Mouse (Mus musculus): ENCODE data around the gene Klf14.
A peak's percentile ranks its signal among the peaks of the same experiment; 100 is the strongest.

The Klf14 gene

GRCm38 (mm10) chr6:30958736-30959540 is at the start of gene Klf14:
Gene Klf14, minus strand, starts transcription at chr6:30959078.
- peak; percentile 73 for DNase-seq (ENCODE audit: low read depth, low spot score)

DNA sequence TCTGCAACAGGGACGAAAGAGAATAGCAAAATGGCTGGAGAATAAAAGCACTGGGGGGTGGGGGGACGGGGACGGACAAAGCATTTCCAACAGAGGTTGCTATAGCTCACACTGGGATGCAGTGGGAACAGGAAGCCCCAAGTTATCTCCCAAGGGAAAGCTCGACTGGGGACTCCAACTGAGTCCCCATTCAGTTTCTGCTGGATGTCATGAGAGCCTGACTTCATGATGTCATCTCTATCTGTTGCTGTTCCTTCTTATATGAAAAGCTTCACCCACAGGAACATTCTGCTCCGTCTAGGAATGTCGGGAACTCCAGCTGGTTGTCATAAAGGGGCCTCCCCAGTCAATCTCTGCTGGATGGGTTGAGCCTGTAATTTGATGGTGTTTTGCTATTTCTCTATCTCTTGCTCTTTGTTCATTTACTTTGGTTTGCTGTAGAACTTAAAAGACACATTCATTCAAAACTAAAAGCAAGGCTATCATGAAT is 47.3 kb upstream of the Klf14 start:
- no peak for DNase-seq (ENCODE audit: low read depth, low spot score)

GRCm38 (mm10) chr6:30986393-30986792 is 27.5 kb upstream of the Klf14 start:
- DNase-seq (ENCODE audit: low read depth, low spot score): no peak

DNA sequence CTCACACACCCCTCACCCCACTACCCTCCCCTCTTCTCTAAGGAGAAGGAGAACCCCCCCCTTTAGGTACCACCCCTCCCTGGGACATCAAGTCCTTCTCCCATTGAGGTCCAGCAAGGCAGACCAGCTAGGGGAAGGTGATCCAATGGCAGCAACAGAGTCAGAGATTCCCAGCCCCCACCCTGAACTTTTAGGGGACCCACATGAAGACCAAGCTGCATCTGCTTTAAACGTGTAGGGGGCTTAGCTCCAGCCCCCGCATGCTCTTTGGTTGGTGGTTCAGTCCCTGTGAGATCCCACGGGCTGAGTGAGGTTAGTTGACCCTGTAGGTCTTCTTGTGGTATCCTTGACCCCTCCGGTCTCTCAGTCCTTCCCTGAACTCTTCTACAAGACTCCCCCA is 24.1 kb upstream of the Klf14 start:
- DNase-seq (ENCODE audit: low read depth, low spot score): no peak

- peak; percentile 23 for DNase-seq (ENCODE audit: low read depth, low spot score)
These were observed 23.6 kb upstream of the Klf14 start for GRCm38 (mm10) chr6:30982372-30982980.

DNA sequence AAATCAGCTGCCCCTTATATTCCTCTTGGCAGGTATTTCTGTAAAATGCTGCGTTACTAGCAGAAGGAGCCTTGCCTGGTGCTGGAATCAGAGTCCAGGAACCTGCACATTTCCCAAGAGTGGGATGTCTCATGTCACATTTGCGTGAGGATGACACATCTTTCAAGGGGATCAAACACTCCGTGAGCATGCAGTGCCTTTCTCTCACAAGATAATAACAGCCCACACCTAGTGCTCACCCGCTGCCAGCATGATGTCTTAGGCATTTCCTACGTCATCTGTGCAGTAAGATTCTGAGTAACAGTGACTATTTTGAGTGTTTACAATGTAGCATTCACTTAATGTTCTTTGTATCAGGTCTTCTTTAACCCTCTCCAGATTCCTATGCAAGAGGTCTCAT is 22.5 kb upstream of the Klf14 start:
- DNase-seq (ENCODE audit: low read depth, low spot score): no peak

DNA sequence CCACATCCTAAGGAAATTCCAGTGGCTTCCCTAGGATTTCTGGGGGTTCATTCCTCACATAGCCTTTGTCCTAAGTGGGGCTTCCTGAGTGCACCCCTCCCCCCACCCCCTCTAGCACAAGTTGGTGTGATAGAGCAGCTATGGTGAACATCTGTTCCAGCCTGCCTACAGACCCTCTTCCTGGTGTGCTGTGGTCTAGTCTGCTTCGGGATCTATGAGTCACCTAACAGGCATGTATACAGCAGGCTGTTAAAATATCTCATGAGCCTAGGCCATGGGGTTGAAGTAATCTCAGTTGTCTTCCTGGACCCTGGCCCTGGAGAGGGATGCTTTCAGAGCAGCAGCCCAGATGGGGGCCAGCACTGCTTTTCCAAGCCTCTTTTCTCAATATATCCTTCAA is 19.7 kb upstream of the Klf14 start:
- no peak for DNase-seq (ENCODE audit: low read depth, low spot score)

DNA sequence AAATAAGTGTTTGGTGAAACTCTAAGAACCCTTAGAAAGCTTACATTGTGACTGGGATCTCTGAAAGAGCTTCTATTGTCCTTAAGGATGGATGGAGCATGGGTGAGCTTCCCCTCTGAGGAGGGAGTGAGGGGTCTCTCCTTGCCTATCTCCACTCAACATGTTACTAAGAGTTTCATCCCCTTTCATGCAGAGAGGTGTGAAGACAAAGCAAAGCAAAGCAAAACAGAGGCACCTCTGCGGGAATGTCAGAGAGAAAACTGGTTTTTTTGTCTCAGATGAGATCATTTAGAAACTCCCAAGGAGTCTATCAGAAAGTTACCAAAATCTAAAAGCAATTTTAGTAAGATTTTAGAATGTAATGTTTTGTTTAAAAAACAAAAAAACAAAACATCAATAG is 13.2 kb upstream of the Klf14 start:
- no peak for DNase-seq (ENCODE audit: low read depth, low spot score)

DNA sequence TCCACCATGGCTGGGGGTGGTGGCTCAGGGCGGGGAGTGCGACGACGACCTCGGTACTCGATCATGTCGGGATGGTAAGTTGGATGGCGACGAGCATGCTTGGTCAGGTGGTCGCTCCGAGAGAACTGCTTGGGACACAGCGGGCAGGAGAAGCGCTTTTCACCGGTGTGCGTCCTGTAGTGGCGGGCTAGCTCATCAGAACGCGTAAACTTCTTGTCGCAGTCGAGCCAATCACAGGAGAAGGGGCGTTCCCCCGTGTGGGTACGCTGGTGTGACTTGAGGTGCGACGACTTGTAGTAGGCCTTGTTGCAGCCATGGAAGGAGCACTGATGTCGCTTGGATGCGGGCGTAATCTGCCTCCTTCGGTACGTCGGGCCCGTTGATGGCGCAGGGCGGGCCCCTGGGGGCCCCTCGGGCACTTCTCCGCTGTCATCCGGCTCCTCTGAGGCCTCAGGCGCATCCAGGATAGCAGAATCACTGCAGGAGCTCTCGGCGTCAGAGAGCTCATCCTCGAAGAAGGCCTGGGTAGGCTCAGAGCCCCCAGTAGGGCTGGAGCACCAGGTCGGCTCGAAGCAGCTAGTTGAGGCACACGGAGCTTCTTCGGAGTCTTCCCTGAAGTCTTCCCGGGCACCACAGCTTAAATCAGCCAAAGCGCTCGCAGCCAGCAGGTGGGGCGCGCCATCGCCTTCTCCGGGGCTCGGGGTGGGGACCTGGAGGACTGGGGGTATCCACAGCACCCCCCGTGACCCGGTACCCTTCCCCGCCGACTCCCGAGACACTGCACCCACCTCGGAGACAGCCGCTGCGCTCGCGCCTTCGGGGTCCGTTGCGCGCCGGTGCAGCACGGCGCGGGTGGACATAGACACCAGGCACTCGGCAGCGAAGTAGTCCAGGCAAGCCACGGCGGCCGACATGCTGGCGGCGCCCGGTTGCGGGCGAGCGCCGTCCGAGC is 818 bp downstream of the Klf14 start:
- DNase-seq (ENCODE audit: low read depth, low spot score): peak; percentile 72

GRCm38 (mm10) chr6:30939264-30939663 is 19.6 kb downstream of the Klf14 start:
- DNase-seq (ENCODE audit: low read depth, low spot score): no peak

DNA sequence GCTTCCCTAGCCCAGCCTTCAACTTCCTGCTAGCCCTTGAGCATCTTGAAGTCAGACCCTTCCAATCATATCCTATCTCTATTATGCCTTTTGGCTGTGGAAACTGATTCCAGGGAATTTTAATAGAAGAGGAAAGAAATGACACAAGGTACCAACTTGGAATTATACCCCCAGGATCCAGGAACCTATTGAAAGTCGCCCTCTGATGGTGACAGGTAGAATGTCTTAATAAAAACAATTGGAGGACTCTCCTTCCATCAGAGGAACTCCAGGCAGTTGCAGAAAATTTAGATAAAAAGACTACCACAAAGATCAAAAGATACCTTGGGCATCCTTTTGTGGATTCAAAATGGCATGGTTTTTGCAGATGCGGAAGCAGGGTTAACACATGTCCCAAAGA is 36.1 kb downstream of the Klf14 start:
- DNase-seq (ENCODE audit: low read depth, low spot score): peak; percentile 17

DNA sequence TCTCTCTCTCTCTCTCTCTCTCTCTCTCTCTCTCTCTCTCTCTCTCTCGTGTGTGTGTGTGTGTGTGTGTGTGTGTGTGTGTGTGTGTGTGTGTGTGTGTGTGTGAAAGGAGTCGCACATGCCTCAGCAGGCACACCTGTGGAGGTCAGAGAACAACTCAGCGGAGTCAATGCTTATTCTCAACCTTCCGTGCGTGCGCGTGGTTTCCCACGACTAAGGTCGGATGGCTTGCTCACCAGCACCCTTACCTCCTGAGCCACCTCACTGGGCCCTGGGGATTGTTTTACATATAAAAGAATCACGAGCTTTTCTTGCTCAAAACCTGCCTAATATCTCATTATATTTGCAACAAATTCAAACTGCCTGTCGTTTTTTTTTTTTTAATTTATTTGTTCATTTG is 37.1 kb downstream of the Klf14 start:
- DNase-seq (ENCODE audit: low read depth, low spot score): no peak

DNA sequence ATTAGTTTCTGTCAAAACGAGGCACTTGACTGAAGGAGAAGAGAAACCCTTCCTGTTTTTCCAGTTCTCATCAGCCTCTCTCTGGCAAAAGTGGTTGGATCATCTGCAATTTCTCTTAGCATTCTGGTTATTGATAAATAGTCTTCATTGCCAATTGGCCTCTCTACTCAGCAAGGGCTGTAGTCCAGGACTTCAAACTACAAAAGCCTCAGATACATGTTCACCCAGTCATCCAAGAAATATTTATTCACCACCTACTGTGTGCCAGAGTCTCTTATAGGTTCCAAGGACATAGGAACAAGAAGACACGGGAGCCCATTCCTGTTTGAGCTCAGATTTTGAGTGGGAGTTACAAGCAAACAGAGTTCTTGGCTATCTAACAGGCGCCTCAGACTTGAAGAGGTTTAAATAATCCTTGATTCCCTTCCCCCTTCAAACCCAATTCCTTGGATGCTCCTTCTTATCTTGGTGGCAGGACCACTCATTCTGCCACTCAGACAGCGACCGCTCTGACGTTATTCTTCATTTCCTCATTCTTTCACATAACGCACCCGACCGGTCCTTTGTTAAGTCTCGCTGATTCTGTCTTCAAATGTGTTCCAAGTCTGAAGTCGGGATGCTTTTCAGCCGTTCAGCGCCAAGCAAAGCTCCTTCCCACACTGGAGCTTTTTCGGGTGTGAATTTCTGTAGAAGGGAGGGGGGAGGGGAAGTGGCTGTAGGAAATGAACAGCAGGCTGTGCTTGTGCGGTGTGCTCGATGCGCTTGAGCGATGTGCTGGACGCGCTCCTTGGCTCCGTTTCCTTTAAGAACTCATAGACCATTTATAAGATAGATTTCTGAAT is 37.8 kb downstream of the Klf14 start:
- peak; percentile 17 for DNase-seq (ENCODE audit: low read depth, low spot score)

- DNase-seq (ENCODE audit: low read depth, low spot score): no peak
These were observed 43.4 kb downstream of the Klf14 start, which contains the start of gene Tsga13 for GRCm38 (mm10) chr6:30915473-30915872. Gene Tsga13, minus strand, starts transcription at chr6:30915573.

DNA sequence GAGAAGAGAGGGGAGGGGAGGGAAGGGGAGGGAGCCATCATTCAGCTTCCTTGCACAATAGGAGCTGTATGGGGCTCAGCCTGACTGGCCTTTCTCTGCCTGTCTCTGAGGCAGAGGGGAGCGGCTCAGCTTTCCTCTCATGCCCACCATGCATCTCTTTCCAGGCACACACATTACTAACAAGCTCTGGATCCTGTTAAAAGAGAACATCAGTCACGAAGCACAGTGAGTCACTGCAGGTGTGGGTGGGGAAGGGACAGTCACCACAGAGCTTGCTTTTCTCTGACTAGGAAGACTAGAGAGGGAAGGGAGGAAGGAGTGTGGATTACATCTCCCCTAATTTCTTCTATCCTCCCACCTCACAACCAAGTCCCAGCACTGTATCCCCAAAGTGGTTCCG is 50.9 kb downstream of the Klf14 start:
- DNase-seq (ENCODE audit: low read depth, low spot score): no peak

Data from ZHBTc4 (cell line).